Mouse (Mus musculus) myocyte (in vitro differentiated cells): Measurements from ENCODE around the gene Pex26. TPM values are rescaled to one million over a fixed set of nuclear protein-coding genes. Genes with fewer than 3 reads are reported as not detected.

Experiments used
- H3K27me3 ChIP-seq: one replicate; pipeline ENCODE4 v1.6.1; 2011; ENCODE audit not compliant: control insufficient read depth, insufficient read depth, insufficient read length
- H3K36me3 ChIP-seq: one replicate; pipeline ENCODE4 v1.6.1; 2011; ENCODE audit not compliant: control insufficient read depth, insufficient read depth
- H3K4me2 ChIP-seq: one replicate; pipeline ENCODE4 v1.6.1; 2011; ENCODE audit warnings: low read depth, control low read depth
- H3K4me3 ChIP-seq: one replicate; pipeline ENCODE4 v1.5.1; 2011; ENCODE audit warnings: mild to moderate bottlenecking, control low read depth, moderate library complexity
- H3K79me2 ChIP-seq: one replicate; pipeline ENCODE4 v1.6.1; 2011; ENCODE audit not compliant: control insufficient read depth, insufficient read depth
- H3ac ChIP-seq: one replicate; pipeline ENCODE4 v1.6.1; 2011; ENCODE audit not compliant: control insufficient read depth, insufficient read length
- CEBPB ChIP-seq: IDR thresholded peaks from 2 replicates; pipeline ENCODE4 v1.6.1; 2011; ENCODE audit warnings: mild to moderate bottlenecking, moderate library complexity; ENCODE audit not compliant: poor library complexity, insufficient read depth, severe bottlenecking
- E2F4 ChIP-seq: IDR thresholded peaks from one replicate; pipeline ENCODE4 v1.6.1; 2011; ENCODE audit warnings: mild to moderate bottlenecking, control low read depth, moderate library complexity; ENCODE audit not compliant: insufficient read depth
- MAX ChIP-seq: IDR thresholded peaks from one replicate; pipeline ENCODE4 v1.6.1; 2011; ENCODE audit warnings: low read depth, mild to moderate bottlenecking, control low read depth
- MYOD1 ChIP-seq, 3 experiments: IDR thresholded peaks; one replicate each; pipeline ENCODE4 v1.6.1; 2011; ENCODE audit warnings: control low read depth in 2 of 3, low read depth in 2 of 3, mild to moderate bottlenecking in 2 of 3, moderate library complexity in 1 of 3; ENCODE audit not compliant: insufficient read length in 2 of 3, control insufficient read depth in 1 of 3
- MYOG ChIP-seq, 3 experiments: IDR thresholded peaks; one replicate each; pipeline ENCODE4 v1.6.1; 2011; ENCODE audit warnings: control low read depth in 2 of 3, low read depth in 2 of 3, mild to moderate bottlenecking in 2 of 3; ENCODE audit not compliant: insufficient read length in 2 of 3, control insufficient read depth in 1 of 3, insufficient read depth in 1 of 3
- POLR2A ChIP-seq: IDR thresholded peaks from one replicate; pipeline ENCODE4 v1.6.1; 2011; ENCODE audit warnings: low read depth, mild to moderate bottlenecking, control low read depth, moderate library complexity; ENCODE audit not compliant: insufficient read length
- POLR2AphosphoS2 ChIP-seq: IDR thresholded peaks from one replicate; pipeline ENCODE4 v1.6.1; 2011; ENCODE audit warnings: low read depth, control low read depth; ENCODE audit not compliant: insufficient read length
- REST ChIP-seq: IDR thresholded peaks from one replicate; pipeline ENCODE4 v1.6.1; 2011; ENCODE audit warnings: mild to moderate bottlenecking, control low read depth, moderate library complexity; ENCODE audit not compliant: insufficient read depth, insufficient read length
- SRF ChIP-seq: IDR thresholded peaks from one replicate; pipeline ENCODE4 v1.6.1; 2011; ENCODE audit warnings: low read depth; ENCODE audit not compliant: control insufficient read depth, insufficient read length
- TCF12 ChIP-seq: IDR thresholded peaks from one replicate; pipeline ENCODE4 v1.6.1; 2011; ENCODE audit warnings: mild to moderate bottlenecking, control low read depth; ENCODE audit not compliant: poor library complexity, insufficient read depth, severe bottlenecking
- TCF3 ChIP-seq: IDR thresholded peaks from one replicate; pipeline ENCODE4 v1.6.1; 2011; ENCODE audit warnings: low read depth, control low read depth; ENCODE audit not compliant: insufficient read length
- USF1 ChIP-seq: IDR thresholded peaks from one replicate; pipeline ENCODE4 v1.6.1; 2011; ENCODE audit warnings: low read depth, mild to moderate bottlenecking, control low read depth, moderate library complexity
- polyA plus RNA-seq: library from polyadenylated mRNA; unstranded; fragments of >200 nt; fragmentation: generic; extraction: Trizol; gene quantifications from one replicate; pipeline ENCODE4 v1.2.1, GENCODE M21; 2012; ENCODE audit warnings: missing spikeins

Gene Pex26
- polyA plus RNA-seq, 1 experiment, result 2.0 TPM

- H3K79me2 ChIP-seq, result no peaks in the 10 kb centered on the region
- TF ChIP-seq TCF12 (no peak), MYOD1 (IDR thresholded peaks at IDR 0.05; ENCODE audit: control insufficient read depth in 1 of 3, insufficient read length in 2 of 3, low read depth in 2 of 3) (peak in 1 of 3 experiments; percentile 28), E2F4 (no peak), MYOG (IDR thresholded peaks at IDR 0.05; ENCODE audit: control insufficient read depth in 1 of 3, insufficient read depth in 1 of 3, insufficient read length in 2 of 3, low read depth in 2 of 3) (peak in 2 of 3 experiments; percentile 23 to 33)
- no peak overlapping the region for H3K4me2 ChIP-seq
- H3K27me3 ChIP-seq, result no peaks in the 10 kb centered on the region
- no peak overlapping the region for H3K4me3 ChIP-seq
- H3ac ChIP-seq, result no peak overlapping the region
- H3K36me3 ChIP-seq, result no peaks in the 10 kb centered on the region
Measured at GRCm38 (mm10) chr6:121145906-121146305, 37.6 kb upstream of the Pex26 start.

DNA sequence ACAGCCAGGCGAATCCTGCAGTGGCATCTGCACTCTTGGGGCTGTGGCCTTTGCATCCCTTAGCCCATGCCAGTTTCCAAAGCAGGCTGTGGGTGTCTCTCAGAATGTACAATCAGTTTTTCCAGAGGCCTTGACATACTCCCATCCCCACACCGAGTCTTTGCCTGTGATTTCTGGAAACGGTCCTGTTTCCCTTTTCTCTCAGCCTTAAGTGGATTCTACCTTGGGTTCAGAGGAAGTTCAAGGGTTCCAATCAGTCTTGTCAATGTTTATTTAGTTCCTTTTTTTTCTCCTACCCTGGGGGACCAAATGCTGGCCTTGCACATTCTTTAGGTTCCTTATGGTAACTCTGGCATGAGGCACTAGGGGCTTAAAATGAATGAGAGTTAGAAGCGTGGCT lies 36.7 kb upstream of the Pex26 start:
- Histone ChIP-seq H3K79me2 (no peaks in the 10 kb centered on the region), H3K27me3 (no peaks in the 10 kb centered on the region), H3ac (no peak overlapping the region), H3K4me2 (no peak overlapping the region), H3K4me3 (no peak overlapping the region), H3K36me3 (no peaks in the 10 kb centered on the region)
- TF ChIP-seq CEBPB (no peak), USF1 (no peak), MYOG (IDR thresholded peaks at IDR 0.05; ENCODE audit: control insufficient read depth in 1 of 3, insufficient read depth in 1 of 3, insufficient read length in 2 of 3, low read depth in 2 of 3) (no peak), MAX (no peak), REST (no peak), POLR2A (no peak), SRF (no peak), MYOD1 (IDR thresholded peaks at IDR 0.05; ENCODE audit: control insufficient read depth in 1 of 3, insufficient read length in 2 of 3, low read depth in 2 of 3) (no peak), TCF12 (no peak), POLR2AphosphoS2 (no peak), TCF3 (no peak), E2F4 (no peak)

DNA sequence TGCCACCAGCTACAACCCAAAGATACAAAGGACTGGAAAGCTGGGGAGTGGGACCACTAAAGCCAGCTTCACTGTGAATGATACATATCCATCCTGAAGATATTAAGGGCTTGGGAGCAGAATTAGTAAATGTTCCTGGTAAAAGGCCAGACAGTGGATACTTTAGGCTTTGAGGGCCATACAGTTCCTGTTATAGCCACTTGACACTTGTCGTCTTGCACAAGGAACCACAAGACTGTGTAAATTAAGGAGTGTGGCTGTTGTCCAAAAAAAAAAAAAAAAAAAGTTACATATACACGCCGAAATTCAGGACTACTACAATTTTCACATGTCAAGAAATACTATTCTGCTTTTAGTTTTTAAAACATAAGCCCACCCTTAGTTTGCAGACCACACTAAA lies 35.1 kb upstream of the Pex26 start:
- Histone ChIP-seq H3K36me3 (no peaks in the 10 kb centered on the region), H3K4me2 (no peak overlapping the region), H3K4me3 (no peak overlapping the region), H3K27me3 (no peaks in the 10 kb centered on the region), H3ac (no peak overlapping the region), H3K79me2 (no peaks in the 10 kb centered on the region)
- TF ChIP-seq MAX (no peak), SRF (no peak), REST (no peak), CEBPB (no peak), MYOG (IDR thresholded peaks at IDR 0.05; ENCODE audit: control insufficient read depth in 1 of 3, insufficient read depth in 1 of 3, insufficient read length in 2 of 3, low read depth in 2 of 3) (no peak)

- no peak overlapping the region for H3K4me3 ChIP-seq
- no peaks in the 10 kb centered on the region for H3K79me2 ChIP-seq
- no peaks in the 10 kb centered on the region for H3K36me3 ChIP-seq
- TF ChIP-seq E2F4 (no peak), REST (no peak), MYOD1 (IDR thresholded peaks at IDR 0.05; ENCODE audit: control insufficient read depth in 1 of 3, insufficient read length in 2 of 3, low read depth in 2 of 3) (no peak), POLR2A (no peak), TCF12 (no peak), USF1 (no peak), SRF (no peak), TCF3 (no peak), POLR2AphosphoS2 (no peak), MAX (no peak), CEBPB (no peak)
- H3ac ChIP-seq, result no peak overlapping the region
- H3K4me2 ChIP-seq, result no peak overlapping the region
- no peaks in the 10 kb centered on the region for H3K27me3 ChIP-seq
Measured at GRCm38 (mm10) chr6:121149420-121149819, 34.0 kb upstream of the Pex26 start.

- Histone ChIP-seq H3K36me3 (no peaks in the 10 kb centered on the region), H3K4me2 (no peak overlapping the region), H3ac (no peak overlapping the region), H3K4me3 (no peak overlapping the region), H3K27me3 (no peaks in the 10 kb centered on the region), H3K79me2 (no peaks in the 10 kb centered on the region)
- TF ChIP-seq E2F4 (no peak), REST (no peak), TCF3 (no peak), MYOD1 (IDR thresholded peaks at IDR 0.05; ENCODE audit: control insufficient read depth in 1 of 3, insufficient read length in 2 of 3, low read depth in 2 of 3) (no peak), POLR2A (no peak), MYOG (IDR thresholded peaks at IDR 0.05; ENCODE audit: control insufficient read depth in 1 of 3, insufficient read depth in 1 of 3, insufficient read length in 2 of 3, low read depth in 2 of 3) (no peak), MAX (no peak), CEBPB (no peak), SRF (no peak), USF1 (no peak), POLR2AphosphoS2 (no peak), TCF12 (no peak)
Measured at GRCm38 (mm10) chr6:121150126-121150525, 33.3 kb upstream of the Pex26 start.
